Mouse (Mus musculus): ENCODE results near the gene Nav2. TPM values are rescaled to one million over a fixed set of nuclear protein-coding genes. Genes with fewer than 3 reads are reported as not detected.

Gene Nav2
- polyA plus RNA-seq, 1 experiment from 2014 or later: 22.4 TPM

DNA sequence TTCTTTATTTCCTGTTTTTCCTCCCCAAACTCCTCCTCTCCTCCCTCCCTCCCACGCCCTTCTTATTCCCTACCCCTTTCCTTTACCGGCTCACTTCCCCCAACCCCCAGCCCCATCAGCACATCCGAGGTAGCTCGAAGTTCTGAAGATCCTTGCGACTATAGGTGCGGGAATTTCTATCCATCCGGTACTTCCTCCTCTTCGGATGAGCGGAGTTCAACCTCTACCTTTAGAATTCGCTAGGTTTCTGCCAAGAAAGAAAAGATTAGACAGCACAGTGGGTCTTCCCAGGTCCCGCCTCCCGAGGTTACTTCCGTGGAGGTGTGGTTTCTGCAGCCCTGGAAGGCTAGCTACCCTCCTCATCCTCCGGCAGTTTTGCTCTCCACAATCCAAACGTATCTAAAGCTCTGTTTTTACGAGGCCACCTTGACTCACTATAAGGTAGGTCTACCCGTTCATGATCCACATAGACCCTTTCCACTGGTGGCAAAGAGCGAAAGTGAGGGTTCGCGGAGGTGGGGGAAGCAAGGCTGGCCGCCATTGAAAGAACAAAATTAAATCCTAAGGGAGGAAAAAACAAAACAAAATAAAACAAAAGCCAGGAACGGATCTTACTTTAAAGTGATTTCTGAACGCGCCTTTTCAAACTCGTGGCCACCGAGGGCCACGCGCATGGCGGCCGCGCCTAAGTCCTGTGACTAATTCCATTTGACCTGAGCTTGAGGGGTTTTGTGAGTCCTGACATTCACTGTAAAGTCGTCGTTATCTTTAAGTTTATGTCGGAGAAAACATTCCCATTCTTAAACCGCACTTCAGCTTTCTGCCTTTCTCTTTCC is 730.6 kb downstream of the Nav2 start:
- DNase-seq (ENCODE audit: low spot score) (no peak), ATAC-seq (no peak)
- TF ChIP-seq CTCF (IDR thresholded peaks at IDR 0.05) (no peak), EP300 (IDR thresholded peaks at IDR 0.05) (no peak)
- Histone ChIP-seq H3K4me1 (ENCODE audit: insufficient read depth, low read depth, low read length) (peaks cover 11% of the 10 kb centered on the region; the same call in 1 of the 2 replicates), H3K27me3 (replicated peaks; ENCODE audit: insufficient read depth, low read length) (peaks cover 46% of the 10 kb centered on the region), H3K4me3 (ENCODE audit: low read depth, low read length) (peak overlapping the region; percentile 12; the same call in 1 of the 2 replicates), H3K9me3 (ENCODE audit: low read length) (no peaks in the 10 kb centered on the region), H3K4me2 (replicated peaks; ENCODE audit: low read depth, low read length) (peak overlapping the region; percentile 33), H3K27ac (ENCODE audit: low read length) (no peak overlapping the region), H3K36me3 (ENCODE audit: insufficient read depth, low read length) (no peaks in the 10 kb centered on the region), H3K9ac (replicated peaks; ENCODE audit: low read depth) (no peak overlapping the region)
- WGBS: 3% methylated on average over 35 of the region's 35 CpGs

DNA sequence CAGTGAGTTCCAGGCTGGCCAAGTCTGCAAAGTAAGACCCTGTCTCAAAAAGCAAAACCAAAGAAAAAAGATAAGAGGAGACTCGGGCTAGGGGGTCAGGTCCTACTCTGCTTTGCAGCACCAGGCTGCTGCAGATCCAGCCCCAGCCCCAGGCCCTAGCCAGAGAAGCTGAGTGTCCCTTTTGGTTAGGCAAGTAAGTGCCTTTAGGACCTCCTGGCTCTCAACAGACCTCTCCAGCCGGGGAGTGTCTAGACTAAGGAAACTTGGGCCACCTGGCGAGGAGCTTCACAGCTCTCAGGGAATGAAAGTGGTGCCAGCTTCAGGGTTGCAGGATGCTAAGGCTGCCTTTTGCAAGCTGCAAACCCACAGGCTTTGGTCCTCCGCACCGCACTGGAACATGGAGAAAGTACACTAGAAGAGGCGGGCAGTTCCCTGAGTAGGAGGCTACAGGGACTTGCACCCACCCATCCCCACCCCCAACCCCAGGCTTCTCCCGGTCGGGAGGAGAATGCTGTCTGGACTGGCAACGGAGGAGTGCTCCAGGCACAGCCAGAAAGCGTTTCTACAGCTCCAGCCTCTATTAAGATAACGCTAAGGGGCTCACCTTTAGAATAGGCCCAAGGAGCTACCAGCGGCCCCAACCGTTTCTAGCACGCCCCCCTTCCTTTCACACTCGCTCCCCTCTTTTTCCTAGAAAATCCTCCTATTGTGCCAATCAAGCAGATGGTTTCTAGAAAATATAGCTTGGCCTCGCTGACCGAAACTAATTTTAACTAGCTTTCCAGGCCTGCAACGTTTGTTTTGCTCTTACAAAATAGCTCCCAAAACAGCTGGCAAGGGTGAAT is 731.6 kb downstream of the Nav2 start:
- WGBS: 29% methylated on average over 17 of the region's 18 CpGs
- no peak for DNase-seq (ENCODE audit: low spot score)
- H3K4me1 ChIP-seq (ENCODE audit: insufficient read depth, low read depth, low read length): peaks cover 5% of the 10 kb centered on the region; the same call in 1 of the 2 replicates
- no peak overlapping the region for H3K9ac ChIP-seq (replicated peaks; ENCODE audit: low read depth)
- TF ChIP-seq EP300 (IDR thresholded peaks at IDR 0.05): no peak
- TF ChIP-seq CTCF (IDR thresholded peaks at IDR 0.05): no peak
- peaks cover 41% of the 10 kb centered on the region for H3K27me3 ChIP-seq (replicated peaks; ENCODE audit: insufficient read depth, low read length)
- H3K4me2 ChIP-seq (replicated peaks; ENCODE audit: low read depth, low read length): no peak overlapping the region
- no peak overlapping the region for H3K27ac ChIP-seq (ENCODE audit: low read length)
- H3K4me3 ChIP-seq (ENCODE audit: low read depth, low read length): no peak overlapping the region
- H3K9me3 ChIP-seq (ENCODE audit: low read length): no peaks in the 10 kb centered on the region
- H3K36me3 ChIP-seq (ENCODE audit: insufficient read depth, low read length): no peaks in the 10 kb centered on the region
- ATAC-seq: no peak

DNA sequence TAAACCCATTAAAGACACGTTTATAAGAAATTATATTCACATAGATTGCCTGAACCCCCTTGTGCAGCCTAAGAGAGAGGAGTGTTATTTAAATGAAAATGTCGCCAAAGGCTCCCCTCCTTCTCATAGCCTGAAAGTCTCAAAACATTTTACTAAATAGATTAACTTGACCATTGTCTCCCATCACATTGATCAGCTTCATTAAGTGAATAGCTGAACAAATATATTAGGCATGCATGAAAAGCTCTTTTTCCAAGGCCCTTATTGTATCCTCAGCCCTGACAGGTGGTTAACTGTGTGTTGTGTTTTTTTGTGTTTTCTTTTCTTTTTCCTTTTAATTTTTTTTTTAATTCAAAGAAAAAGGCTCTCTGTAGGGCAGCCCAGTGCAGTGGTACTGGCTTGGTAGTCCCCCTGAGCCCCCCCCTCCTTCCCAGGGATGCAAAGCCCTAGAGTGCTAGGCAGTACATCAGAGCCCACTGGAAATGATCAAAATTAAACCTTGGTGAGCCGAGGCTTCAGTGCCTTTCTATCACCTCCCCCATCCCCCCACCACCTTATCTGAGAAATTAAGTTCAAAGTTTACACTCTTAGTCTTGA is 732.3 kb downstream of the Nav2 start:
- H3K9me3 ChIP-seq (ENCODE audit: low read length): no peaks in the 10 kb centered on the region
- H3K4me2 ChIP-seq (replicated peaks; ENCODE audit: low read depth, low read length): no peak overlapping the region
- no peak overlapping the region for H3K4me3 ChIP-seq (ENCODE audit: low read depth, low read length)
- peaks cover 4% of the 10 kb centered on the region; the same call in 1 of the 2 replicates for H3K4me1 ChIP-seq (ENCODE audit: insufficient read depth, low read depth, low read length)
- peaks cover 33% of the 10 kb centered on the region for H3K27me3 ChIP-seq (replicated peaks; ENCODE audit: insufficient read depth, low read length)
- no peaks in the 10 kb centered on the region for H3K36me3 ChIP-seq (ENCODE audit: insufficient read depth, low read length)
- H3K9ac ChIP-seq (replicated peaks; ENCODE audit: low read depth): no peak overlapping the region
- TF ChIP-seq EP300 (IDR thresholded peaks at IDR 0.05): no peak
- TF ChIP-seq CTCF (IDR thresholded peaks at IDR 0.05): no peak
- H3K27ac ChIP-seq (ENCODE audit: low read length): no peak overlapping the region
- 36% methylated on average over 3 of the region's 3 CpGs for WGBS
- DNase-seq (ENCODE audit: low spot score): no peak
- no peak for ATAC-seq

Other genes with a start within 250 kb of the Nav2 start
- 15.5 and 15.7 TPM in 2 replicates for gene Zdhhc13, start 119.7 kb upstream of the Nav2 start, polyA plus RNA-seq (2015; fragmentation: Nextera tagmentation; extraction: Ambion mirVana)
- 32.0 and 42.2 TPM in 2 replicates for gene Csrp3, start 60.7 kb upstream of the Nav2 start, polyA plus RNA-seq (2015; fragmentation: Nextera tagmentation; extraction: Ambion mirVana)
- 0.93 and 1.5 TPM in 2 replicates for gene E2f8, start 27.1 kb upstream of the Nav2 start, polyA plus RNA-seq (2015; fragmentation: Nextera tagmentation; extraction: Ambion mirVana)

Data from lung, postnatal 0 days (tissue).